Mouse (Mus musculus) cerebellum, adult 2 months (tissue): ENCODE measurements around the gene Bri3. TPM values are rescaled to one million over a fixed set of nuclear protein-coding genes. Genes with fewer than 3 reads are reported as not detected.

Experiments used
- DNase-seq, 2 experiments: peaks; one replicate each; pipeline ENCODE4 v3.0.0; 2021
- H3K27ac ChIP-seq: fragments of 200-500 bp; 2 replicates; pipeline ENCODE4 v1.5.1; 2012; ENCODE audit warnings: low read length, control low read depth, inconsistent platforms; ENCODE audit not compliant: insufficient read depth
- H3K27me3 ChIP-seq: fragments of 200-500 bp; 2 replicates; pipeline ENCODE4 v1.6.1; 2012; ENCODE audit warnings: inconsistent platforms, mild to moderate bottlenecking, low read length, moderate library complexity; ENCODE audit not compliant: control insufficient read depth, insufficient read depth
- H3K4me1 ChIP-seq: fragments of 200-500 bp; 2 replicates; pipeline ENCODE4 v1.6.1; 2011; ENCODE audit warnings: low read length; ENCODE audit not compliant: control insufficient read depth, insufficient read depth
- H3K4me3 ChIP-seq: fragments of 200-500 bp; replicated peaks from 2 replicates; pipeline ENCODE3; 2011; ENCODE audit warnings: mild to moderate bottlenecking, low read depth, low read length, control low read depth; ENCODE audit not compliant: insufficient read depth
- CTCF ChIP-seq: fragments of 200-500 bp; IDR thresholded peaks from 2 replicates; pipeline ENCODE4 v1.5.1; 2011; ENCODE audit warnings: low read depth, mild to moderate bottlenecking, control low read depth, low read length, moderate library complexity, borderline replicate concordance; ENCODE audit not compliant: insufficient read depth
- POLR2A ChIP-seq: fragments of 200-500 bp; IDR thresholded peaks from 2 replicates; pipeline ENCODE4 v1.6.1; 2011; ENCODE audit warnings: low read length, control low read depth, borderline replicate concordance; ENCODE audit not compliant: insufficient read depth
- WGBS: fragments of 180-500 bp; shearing (Covaris S2); methylation state at CpG from one replicate; pipeline ENCODE4 v1.1.7; 2018; 5-methylcytosine and 5-hydroxymethylcytosine counted together
- polyA plus RNA-seq: library from polyadenylated mRNA; depleted of rRNA; stranded (reverse); fragments of >200 nt; gene quantifications from 2 replicates; pipeline ENCODE4 v1.2.3, GENCODE M21; 2012

Bri3 gene
- polyA plus RNA-seq, 1 experiment = 72.5 TPM

GRCm38 (mm10) chr5:144294908-144295307, 50.7 kb downstream of the Bri3 start:
- Histone ChIP-seq H3K4me3 (no peak overlapping the region), H3K27me3 (no peaks in the 10 kb centered on the region), H3K27ac (no peak overlapping the region), H3K4me1 (no peaks in the 10 kb centered on the region)
- no peak for DNase-seq
- TF ChIP-seq CTCF = no peak
- no peak for TF ChIP-seq POLR2A
- 87% methylated on average over 7 of the region's 7 CpGs for WGBS

- Histone ChIP-seq H3K27ac (no peak overlapping the region), H3K4me1 (no peaks in the 10 kb centered on the region), H3K27me3 (no peaks in the 10 kb centered on the region), H3K4me3 (no peak overlapping the region)
- TF ChIP-seq POLR2A (no peak), CTCF (no peak)
- WGBS = 76% methylated on average over 1 of the region's 1 CpGs
- DNase-seq = no peak
These were observed 51.1 kb downstream of the Bri3 start for GRCm38 (mm10) chr5:144295357-144295756.

- no peaks in the 10 kb centered on the region for H3K27me3 ChIP-seq
- no peaks in the 10 kb centered on the region for H3K4me1 ChIP-seq
- no peak for TF ChIP-seq CTCF
- TF ChIP-seq POLR2A = no peak
- H3K4me3 ChIP-seq = no peak overlapping the region
- no peak overlapping the region for H3K27ac ChIP-seq
- WGBS = 86% methylated on average over 7 of the region's 7 CpGs
- DNase-seq = no peak
These were observed 51.9 kb downstream of the Bri3 start for GRCm38 (mm10) chr5:144296090-144296604.

- no peak for DNase-seq
- H3K4me3 ChIP-seq = no peak overlapping the region
- no peaks in the 10 kb centered on the region for H3K27me3 ChIP-seq
- 93% methylated on average over 2 of the region's 2 CpGs for WGBS
- H3K27ac ChIP-seq = no peak overlapping the region
- TF ChIP-seq POLR2A = no peak
- no peak for TF ChIP-seq CTCF
- H3K4me1 ChIP-seq = no peaks in the 10 kb centered on the region
These were observed 58.8 kb downstream of the Bri3 start for GRCm38 (mm10) chr5:144303071-144303470.

- TF ChIP-seq CTCF = no peak
- TF ChIP-seq POLR2A = no peak
- Histone ChIP-seq H3K27me3 (no peaks in the 10 kb centered on the region), H3K27ac (no peak overlapping the region), H3K4me3 (no peak overlapping the region), H3K4me1 (no peaks in the 10 kb centered on the region; the same call in 1 of the 2 replicates)
- no peak for DNase-seq
- 74% methylated on average over 4 of the region's 4 CpGs for WGBS
These were observed 64.7 kb downstream of the Bri3 start for GRCm38 (mm10) chr5:144308929-144309328.

GRCm38 (mm10) chr5:144312183-144312582, 67.9 kb downstream of the Bri3 start:
- TF ChIP-seq POLR2A (no peak), CTCF (no peak)
- 87% methylated on average over 7 of the region's 7 CpGs for WGBS
- H3K4me3 ChIP-seq = no peak overlapping the region

GRCm38 (mm10) chr5:144313335-144313734, 69.1 kb downstream of the Bri3 start:
- H3K4me3 ChIP-seq = no peak overlapping the region
- H3K27me3 ChIP-seq = no peaks in the 10 kb centered on the region
- WGBS = 40% methylated on average over 5 of the region's 5 CpGs
- no peak for DNase-seq
- no peaks in the 10 kb centered on the region; the same call in 1 of the 2 replicates for H3K4me1 ChIP-seq
- no peak for TF ChIP-seq POLR2A
- no peak for TF ChIP-seq CTCF
- no peak overlapping the region for H3K27ac ChIP-seq

More at GRCm38 (mm10) chr5:144312183-144312582, 67.9 kb downstream of the Bri3 start:
- no peak overlapping the region for H3K27ac ChIP-seq
- no peaks in the 10 kb centered on the region; the same call in 1 of the 2 replicates for H3K4me1 ChIP-seq
- no peaks in the 10 kb centered on the region for H3K27me3 ChIP-seq
- no peak for DNase-seq

GRCm38 (mm10) chr5:144314731-144315494, 70.7 kb downstream of the Bri3 start:
- TF ChIP-seq POLR2A = no peak
- no peak for TF ChIP-seq CTCF
- Histone ChIP-seq H3K27ac (no peak overlapping the region), H3K4me3 (no peak overlapping the region), H3K4me1 (no peaks in the 10 kb centered on the region; the same call in 1 of the 2 replicates), H3K27me3 (no peaks in the 10 kb centered on the region)
- 90% methylated on average over 12 of the region's 12 CpGs for WGBS
- DNase-seq = no peak
